Comparison of ENCODE assay signal across 22 mouse cellular contexts in the genomic region with DNA sequence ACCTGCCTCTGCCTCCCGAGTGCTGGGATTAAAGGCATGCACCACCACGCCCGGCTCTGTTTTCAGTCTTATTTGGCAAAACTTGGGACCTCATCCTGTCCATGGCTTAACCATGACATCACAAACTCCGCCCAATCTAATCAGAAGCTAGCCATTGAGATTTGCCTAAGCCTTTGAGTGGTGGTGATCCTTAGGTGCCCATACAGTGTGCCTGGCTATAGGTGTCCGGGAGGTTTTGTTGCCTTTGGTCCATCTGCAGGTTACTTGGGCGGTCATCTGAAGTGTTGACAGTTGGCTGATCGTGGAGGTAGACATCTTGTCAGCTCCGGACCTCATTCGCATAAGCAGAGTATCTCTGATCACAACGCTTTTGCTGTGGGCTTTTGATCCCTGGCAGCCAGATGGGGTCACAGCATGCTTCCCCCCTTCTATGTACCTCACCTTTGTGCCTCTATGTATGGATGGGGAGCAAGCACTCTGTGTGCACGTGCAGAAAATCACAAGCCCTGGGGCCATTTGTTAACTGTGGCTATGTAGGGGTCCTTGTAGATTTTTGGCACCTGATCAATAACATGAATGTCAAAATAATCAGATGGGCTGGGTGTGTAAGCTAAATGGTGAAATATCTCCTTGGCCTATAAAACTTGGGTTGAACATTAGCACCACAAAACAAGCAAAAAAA. TPM values are rescaled to one million over a fixed set of nuclear protein-coding genes. Genes with fewer than 3 reads are reported as not detected.
DNase-seq lines count a peak whose midpoint lies in the region; ATAC-seq and TF ChIP-seq lines count a peak whose summit lies in the region.
"Had no signal": no experiment of that assay in that cellular context is flagged by ENCODE, and none has a peak within 500 bp of the region (broad histone marks: within the 10 kb centered on the region; RNA-seq: fewer than 3 reads in every experiment).

No protein-coding gene starts in this region.

- no peak for TF ChIP-seq EP300 in liver, postnatal 0 days (IDR thresholded peaks at IDR 0.05; ENCODE audit: low read depth)

- TF ChIP-seq CTCF in liver, postnatal 0 days (IDR thresholded peaks at IDR 0.05; ENCODE audit: low read depth), result no peak

- no peak overlapping the region for H3K4me3 ChIP-seq in liver, embryonic 13.5 days (replicated peaks)
- H3K4me3 ChIP-seq in liver, postnatal 0 days (ENCODE audit: low read depth, low read length), result no peak overlapping the region
- H3K4me3 ChIP-seq: forebrain, embryonic 10.5 days; heart, embryonic 15.5 days had no signal

- H3K27me3 ChIP-seq in liver, embryonic 13.5 days, result no peaks in the 10 kb centered on the region
- no peaks in the 10 kb centered on the region for H3K27me3 ChIP-seq in liver, postnatal 0 days (ENCODE audit: insufficient read depth, low read length)
- H3K27me3 ChIP-seq: heart, embryonic 15.5 days had no signal

- ATAC-seq in liver, embryonic 13.5 days (ENCODE audit: low read depth), result no peak
- ATAC-seq in liver, postnatal 0 days, result no peak
- ATAC-seq: forebrain, embryonic 16.5 days; inflammation-experienced regulatory T-cells, adult 6 months had no signal

- H3K36me3 ChIP-seq in liver, embryonic 13.5 days, result peaks cover 5% of the 10 kb centered on the region
- no peaks in the 10 kb centered on the region for H3K36me3 ChIP-seq in liver, postnatal 0 days (replicated peaks; ENCODE audit: insufficient read depth, low read length)
- H3K36me3 ChIP-seq: heart, embryonic 15.5 days had no signal

- peak overlapping the region; percentile 99 for H3K27ac ChIP-seq in liver, embryonic 13.5 days
- H3K27ac ChIP-seq in liver, postnatal 0 days (ENCODE audit: low read depth), result no peak overlapping the region
- H3K27ac ChIP-seq: forebrain, embryonic 10.5 days; heart, embryonic 15.5 days; hindbrain, embryonic 14.5 days had no signal

- DNase-seq in cerebellum, adult 9-11 months, result peak; percentile 50
- no peak for DNase-seq in cerebellum, postnatal 36 days
- DNase-seq in liver, embryonic 13.5 days, result peak; percentile 10
- no peak for DNase-seq in liver, postnatal 0 days
- DNase-seq in ZHBTc4 (ENCODE audit: low read depth, low spot score), result peak; percentile 46
- no peak for DNase-seq in adrenal gland, adult 18-20 months (ENCODE audit: low spot score in 2 of 2)
- no peak for DNase-seq in left cerebral cortex, postnatal 10 days (ENCODE audit: extremely low spot score in 1 of 2, low spot score in 2 of 2)
- DNase-seq: adrenal gland, adult 2 months; cerebellum, adult 18-20 months; gastrocnemius, postnatal 36 days; heart, postnatal 4 days; kidney, adult 18-20 months; lung, postnatal 4 days; midbrain, embryonic 14.5 days; right cerebral cortex, postnatal 14 days; thymus, adult 2 months; thymus, postnatal 4 days had no signal

- 0 out of 2 replicates have a peak overlapping the region, but pooled peaks have one; percentile 80 for H3K4me2 ChIP-seq in liver, embryonic 13.5 days
- no peak overlapping the region for H3K4me2 ChIP-seq in liver, postnatal 0 days (ENCODE audit: low read depth, low read length)
- H3K4me2 ChIP-seq: heart, embryonic 15.5 days; hindbrain, embryonic 14.5 days had no signal

- peak overlapping the region; percentile 40; the same call in 1 of the 2 replicates for H3K9ac ChIP-seq in liver, embryonic 13.5 days
- H3K9ac ChIP-seq in liver, postnatal 0 days (replicated peaks), result no peak overlapping the region
- H3K9ac ChIP-seq: heart, embryonic 15.5 days; hindbrain, embryonic 14.5 days had no signal

- intact Hi-C loops in left cerebral cortex, postnatal 10 days (cut with DNase I), result no loop called here

- 64% methylated on average over 11 of the region's 11 CpGs for WGBS in liver, embryonic 13.5 days (ENCODE audit: insufficient replicate concordance)
- 83% methylated on average over 11 of the region's 11 CpGs for WGBS in liver, postnatal 0 days (ENCODE audit: insufficient replicate concordance)

- peaks cover 63% of the 10 kb centered on the region for H3K4me1 ChIP-seq in liver, embryonic 13.5 days (replicated peaks)
- H3K4me1 ChIP-seq in liver, postnatal 0 days (ENCODE audit: insufficient read depth), result peaks cover 43% of the 10 kb centered on the region

- peaks cover 4% of the 10 kb centered on the region; the same call in 1 of the 2 replicates for H3K9me3 ChIP-seq in liver, embryonic 13.5 days (replicated peaks)
- H3K9me3 ChIP-seq in liver, postnatal 0 days (ENCODE audit: low read length), result no peaks in the 10 kb centered on the region
- H3K9me3 ChIP-seq: heart, embryonic 15.5 days had no signal

RNA-seq across cellular contexts. Expression of a gene that starts 2.9 kb away (rescaled TPM):
- 19.7 and 23.2 TPM in 2 replicates for polyA plus RNA-seq in liver, embryonic 13.5 days (2015; fragmentation: Nextera tagmentation; extraction: Ambion mirVana)
- 8.2 and 9.2 TPM in 2 replicates for polyA plus RNA-seq in liver, postnatal 0 days (2015; fragmentation: Nextera tagmentation; extraction: Ambion mirVana)
- total RNA-seq in adrenal gland, adult 18-20 months (2021), result 100 to 1,000 TPM; 106 to 159 TPM
- 100 to 1,000 TPM; 144 to 145 TPM for total RNA-seq in left cerebral cortex, postnatal 10 days (2021)

Comparison
In these comparisons a context has a peak if more than half of its experiments do, and no peak if none do; other contexts are left out.
1. DNase-seq: peak in cerebellum, adult 9-11 months (single experiment), liver, embryonic 13.5 days (single experiment) and ZHBTc4 (single experiment); none in cerebellum, postnatal 36 days (0 of 2), liver, postnatal 0 days (single experiment), adrenal gland, adult 18-20 months (0 of 2) and left cerebral cortex, postnatal 10 days (0 of 2).